ENCODE assay signal across 8 mouse cellular contexts in genomic region chr4:127419062-127419785, GRCm38 (mm10).
DNase-seq lines count a peak whose midpoint lies in the region; ATAC-seq lines count a peak whose summit lies in the region.

No protein-coding gene starts in this region.

- no peaks in the 10 kb centered on the region for H3K36me3 ChIP-seq in intestine, embryonic 15.5 days
- no peaks in the 10 kb centered on the region for H3K36me3 ChIP-seq in neural tube, embryonic 11.5 days (ENCODE audit: control insufficient read depth, insufficient read depth, low read length)

- ATAC-seq in intestine, embryonic 15.5 days = peak; percentile 66
- peak; percentile 88 for ATAC-seq in neural tube, embryonic 11.5 days (ENCODE audit: insufficient read depth, low FRiP score, low TSS enrichment)

- H3K4me2 ChIP-seq in intestine, embryonic 15.5 days (replicated peaks) = peak overlapping the region; percentile 35
- peak overlapping the region; percentile 23; the same call in 1 of the 2 replicates for H3K4me2 ChIP-seq in neural tube, embryonic 11.5 days (ENCODE audit: low read depth)

- 0 out of 2 replicates have a peak overlapping the region, but pooled peaks have one; percentile 48 for H3K27ac ChIP-seq in intestine, embryonic 15.5 days
- peak overlapping the region; percentile 85 for H3K27ac ChIP-seq in neural tube, embryonic 11.5 days (ENCODE audit: low read depth, low read length)

- peak; percentile 14 for DNase-seq in gastrocnemius, postnatal 14 days
- no peak for DNase-seq in gastrocnemius, postnatal 36 days
- peak; percentile 85 for DNase-seq in adrenal gland, adult 2 months
- DNase-seq in fibroblast of lung, adult 2 months (ENCODE audit: low read depth) = peak; percentile 3
- DNase-seq in neural tube, embryonic 11.5 days (ENCODE audit: low spot score) = peak; percentile 79
- DNase-seq in layer of hippocampus, adult 9-10 months (ENCODE audit: low spot score) = no peak
- DNase-seq in left cerebral cortex, postnatal 25 days (ENCODE audit: low spot score in 2 of 2) = no peak

- intact Hi-C loops in gastrocnemius, postnatal 14 days (cut with DNase I; ENCODE audit: low total_unique reads) = no loop called here
- intact Hi-C loops in gastrocnemius, postnatal 36 days (cut with DNase I) = no loop called here
- intact Hi-C loops in left cerebral cortex, postnatal 25 days (cut with DNase I) = no loop called here

- H3K9me3 ChIP-seq in intestine, embryonic 15.5 days = no peaks in the 10 kb centered on the region
- H3K9me3 ChIP-seq in neural tube, embryonic 11.5 days (ENCODE audit: control insufficient read depth, low read length) = no peaks in the 10 kb centered on the region

- H3K4me1 ChIP-seq in intestine, embryonic 15.5 days (replicated peaks) = peaks cover 42% of the 10 kb centered on the region
- peaks cover 3% of the 10 kb centered on the region; the same call in 1 of the 2 replicates for H3K4me1 ChIP-seq in neural tube, embryonic 11.5 days (ENCODE audit: control insufficient read depth, insufficient read depth, low read length)

- no peaks in the 10 kb centered on the region for H3K27me3 ChIP-seq in intestine, embryonic 15.5 days (replicated peaks)
- no peaks in the 10 kb centered on the region for H3K27me3 ChIP-seq in neural tube, embryonic 11.5 days (ENCODE audit: control insufficient read depth, insufficient read depth, low read length)

- no peak overlapping the region for H3K4me3 ChIP-seq in intestine, embryonic 15.5 days (replicated peaks)
- no peak overlapping the region for H3K4me3 ChIP-seq in neural tube, embryonic 11.5 days (ENCODE audit: low read depth, low read length)

- 10% methylated on average over 22 of the region's 22 CpGs for WGBS in intestine, embryonic 15.5 days
- 13% methylated on average over 22 of the region's 22 CpGs for WGBS in neural tube, embryonic 11.5 days

- no peak overlapping the region for H3K9ac ChIP-seq in intestine, embryonic 15.5 days
- H3K9ac ChIP-seq in neural tube, embryonic 11.5 days (ENCODE audit: low read length) = no peak overlapping the region

Comparison
In these comparisons a context has a peak if more than half of its experiments do, and no peak if none do; other contexts are left out.
1. DNase-seq: peak in gastrocnemius, postnatal 14 days (single experiment), adrenal gland, adult 2 months (single experiment), fibroblast of lung, adult 2 months (single experiment) and neural tube, embryonic 11.5 days (single experiment); none in gastrocnemius, postnatal 36 days (0 of 2), layer of hippocampus, adult 9-10 months (single experiment) and left cerebral cortex, postnatal 25 days (0 of 2).